Mouse (Mus musculus): ENCODE data around the gene Rps6kl1.

The Rps6kl1 gene

DNA sequence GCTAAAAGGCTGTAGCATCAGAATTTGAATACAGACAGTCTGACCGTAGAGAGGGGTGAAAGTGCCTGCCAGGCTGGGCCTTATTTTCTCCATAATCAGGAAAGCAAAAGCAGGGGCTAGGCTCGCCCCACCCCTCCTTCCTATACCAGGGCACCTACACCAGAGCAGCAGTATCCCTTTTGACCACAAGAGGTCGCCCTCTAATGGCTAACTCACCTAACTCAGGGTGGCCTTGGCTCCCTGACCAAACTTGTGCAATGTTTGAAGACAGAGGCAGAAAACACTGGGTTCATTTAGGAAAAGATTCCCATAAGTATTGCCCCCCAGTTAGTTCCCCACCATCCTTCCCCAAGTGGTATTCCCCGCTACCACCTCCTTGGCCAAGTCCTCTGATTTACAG lies 8.3 kb downstream of the Rps6kl1 start:
- in situ Hi-C loops (cut with MboI, MseI) = no loop called here

DNA sequence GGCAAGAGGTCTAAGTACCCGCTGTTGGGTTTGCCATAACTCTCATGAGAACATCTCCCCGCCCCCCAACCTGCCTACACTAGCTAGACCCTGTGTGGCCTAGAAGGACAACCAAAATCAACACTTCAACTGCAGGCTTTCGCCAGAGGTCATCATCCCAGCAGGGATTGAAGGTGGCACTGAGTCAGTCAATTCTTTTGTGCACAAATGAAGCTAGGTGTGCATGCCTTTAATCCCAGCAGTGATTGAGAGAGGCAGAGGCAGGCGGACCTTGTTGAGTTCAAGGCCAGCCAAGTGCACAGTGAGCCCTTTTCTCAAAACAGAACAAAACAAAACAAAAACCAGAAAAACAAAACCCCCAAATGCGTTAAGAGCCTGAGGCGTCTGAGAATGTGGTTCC lies 10.0 kb downstream of the Rps6kl1 start:
- in situ Hi-C loops (cut with MboI, MseI) = no loop called here

DNA sequence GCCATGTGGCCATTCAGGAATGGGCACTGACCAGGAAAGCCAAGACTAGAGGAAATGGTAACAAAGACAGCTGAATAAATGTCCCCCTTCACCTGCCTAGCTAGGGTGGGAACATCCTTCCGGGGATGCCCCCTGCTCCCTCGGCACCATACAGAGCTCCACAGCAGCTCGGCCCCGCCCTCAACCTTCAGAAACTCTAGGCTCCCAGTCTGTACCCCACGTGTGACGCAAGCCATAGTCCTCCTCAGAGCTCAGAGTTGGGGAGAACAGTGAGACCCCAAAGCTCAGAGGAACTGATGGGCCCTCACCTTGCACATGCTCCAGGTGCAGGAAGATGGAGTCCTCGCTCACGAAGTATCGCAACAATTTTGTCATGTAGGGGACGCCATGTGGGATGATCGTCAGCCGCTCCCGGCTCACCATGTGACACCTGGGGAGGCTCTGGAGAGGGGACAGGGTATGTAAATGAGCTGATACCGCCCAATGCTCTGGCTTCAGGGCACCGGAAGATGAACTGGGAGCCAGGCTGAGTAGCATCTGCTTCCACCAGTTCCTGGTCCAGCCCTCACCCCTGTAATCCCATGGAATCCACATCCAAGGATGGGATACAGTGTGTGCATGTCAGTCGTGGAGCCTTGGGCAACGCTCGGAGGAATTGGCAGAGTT lies 10.9 kb downstream of the Rps6kl1 start:
- in situ Hi-C loops (cut with MboI, MseI) = no loop called here

DNA sequence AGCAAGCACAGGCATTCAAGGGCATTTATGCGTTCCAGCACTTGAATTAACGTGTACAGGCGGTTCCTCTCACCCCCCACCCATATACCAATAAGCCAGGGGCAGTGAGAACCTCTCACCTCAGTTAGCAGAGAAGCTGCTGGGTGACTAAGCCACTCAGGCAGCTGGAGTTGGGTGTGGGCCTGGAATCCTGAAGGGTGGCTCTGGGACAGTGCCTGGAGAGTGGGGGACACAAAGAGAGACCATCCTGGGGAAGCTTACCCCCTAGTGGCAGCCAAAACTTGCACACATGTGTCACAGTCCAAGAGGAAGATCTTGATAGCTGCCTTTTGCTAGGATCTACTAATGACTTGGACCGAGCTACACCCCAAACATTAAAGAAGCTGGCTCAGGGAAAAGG lies 14.4 kb downstream of the Rps6kl1 start:
- in situ Hi-C loops (cut with MboI, MseI) = no loop called here

DNA sequence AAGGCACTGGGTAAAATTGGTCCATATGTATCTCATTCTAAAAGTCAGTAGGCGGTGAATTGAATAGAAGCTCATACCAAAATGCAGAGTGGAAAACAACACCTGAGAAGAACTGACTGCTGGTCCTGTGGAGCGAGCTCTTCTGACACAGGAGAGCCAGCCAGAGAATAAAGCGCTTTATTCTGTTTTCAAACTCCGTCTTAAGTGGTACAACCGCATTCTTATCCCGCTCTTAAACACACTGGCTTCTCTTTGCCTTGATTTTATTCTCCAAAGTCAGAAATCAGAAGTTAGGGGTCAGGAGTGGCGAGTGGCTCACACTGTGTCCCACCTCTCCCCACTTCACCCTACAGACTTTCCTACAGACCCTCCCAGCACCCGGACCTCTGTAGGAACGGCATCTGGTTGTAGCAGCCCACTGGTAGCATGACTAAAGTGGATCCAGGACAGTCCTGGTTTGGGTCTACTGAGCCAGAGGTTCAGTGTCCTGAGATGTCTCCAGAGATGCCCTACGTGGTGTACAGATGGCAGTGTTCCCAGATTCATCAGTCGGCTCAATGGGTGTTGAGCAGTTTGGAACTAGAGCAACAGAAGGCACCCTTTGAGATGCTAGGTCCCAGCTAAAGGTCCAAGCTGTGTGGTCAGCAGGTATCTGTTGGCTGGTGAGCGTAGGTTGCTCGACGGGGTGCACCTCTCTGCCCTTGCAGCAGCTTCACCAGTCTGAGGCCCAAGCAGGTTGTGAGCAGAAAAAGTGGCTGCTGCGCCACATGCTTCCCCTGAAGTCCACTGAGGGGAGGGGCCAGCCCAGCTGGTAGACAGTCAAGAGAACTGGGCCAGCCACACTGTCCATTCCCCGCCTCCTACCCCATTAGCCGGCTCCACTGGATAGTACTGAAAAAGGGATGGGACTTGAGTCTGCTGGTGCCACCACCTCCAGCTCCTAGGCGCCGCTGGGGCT lies 15.3 kb downstream of the Rps6kl1 start:
- in situ Hi-C loops (cut with MboI, MseI) = no loop called here

DNA sequence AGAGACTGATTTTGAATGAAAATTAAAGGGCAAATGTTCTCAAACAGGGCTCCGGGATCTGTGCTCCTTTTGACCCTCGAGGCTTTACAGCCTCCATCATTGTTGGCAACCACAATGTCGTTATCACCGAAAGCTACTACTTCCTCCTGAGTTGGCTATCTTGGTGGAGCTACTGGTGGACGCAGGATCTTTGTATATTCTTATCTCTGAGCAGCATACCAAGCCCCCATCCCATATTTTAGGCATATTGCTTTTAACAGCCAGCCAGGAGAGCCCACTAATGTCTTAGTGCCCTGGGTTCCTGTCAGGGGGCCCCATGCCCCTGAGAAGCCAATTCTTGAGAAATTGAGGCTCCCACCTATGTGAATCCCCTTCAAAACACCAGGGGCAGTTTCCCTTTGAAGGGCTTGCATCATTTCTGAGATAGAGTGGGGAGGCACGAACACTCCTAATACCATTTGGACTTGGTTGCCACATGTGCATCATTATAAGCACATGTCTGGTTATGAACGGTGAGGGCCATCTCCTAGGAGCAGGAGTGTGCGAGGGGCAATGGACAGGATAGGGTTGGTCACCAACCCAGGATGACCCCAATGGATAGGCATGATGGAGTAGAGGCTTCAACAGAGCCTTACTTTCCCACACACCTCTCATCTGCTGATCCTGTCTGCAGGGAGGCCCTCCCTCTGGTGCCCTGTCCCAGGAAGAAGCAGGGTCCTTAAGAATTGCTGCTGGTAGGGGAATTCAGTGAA lies 16.8 kb downstream of the Rps6kl1 start:
- in situ Hi-C loops (cut with MboI, MseI) = no loop called here

DNA sequence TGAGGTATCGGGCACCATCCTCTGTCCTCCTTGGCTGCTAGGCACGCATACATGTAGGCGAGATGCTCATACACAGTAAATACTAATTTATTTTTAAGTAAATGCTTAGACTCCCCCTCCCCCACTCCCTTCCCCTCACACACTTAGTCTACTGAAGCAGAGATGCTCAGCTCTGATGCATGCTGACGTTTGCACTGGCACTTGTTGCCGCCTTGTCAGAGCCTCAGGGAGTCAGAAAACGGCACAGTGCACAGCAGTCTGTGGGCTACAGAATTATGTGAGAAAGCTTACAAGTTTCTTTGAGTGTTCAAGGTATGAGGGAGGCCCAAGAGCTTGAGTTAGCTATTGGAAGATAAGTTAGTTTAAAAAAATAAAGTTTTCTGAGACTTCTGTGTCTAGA lies 19.7 kb downstream of the Rps6kl1 start:
- in situ Hi-C loops (cut with MboI, MseI) = no loop called here

DNA sequence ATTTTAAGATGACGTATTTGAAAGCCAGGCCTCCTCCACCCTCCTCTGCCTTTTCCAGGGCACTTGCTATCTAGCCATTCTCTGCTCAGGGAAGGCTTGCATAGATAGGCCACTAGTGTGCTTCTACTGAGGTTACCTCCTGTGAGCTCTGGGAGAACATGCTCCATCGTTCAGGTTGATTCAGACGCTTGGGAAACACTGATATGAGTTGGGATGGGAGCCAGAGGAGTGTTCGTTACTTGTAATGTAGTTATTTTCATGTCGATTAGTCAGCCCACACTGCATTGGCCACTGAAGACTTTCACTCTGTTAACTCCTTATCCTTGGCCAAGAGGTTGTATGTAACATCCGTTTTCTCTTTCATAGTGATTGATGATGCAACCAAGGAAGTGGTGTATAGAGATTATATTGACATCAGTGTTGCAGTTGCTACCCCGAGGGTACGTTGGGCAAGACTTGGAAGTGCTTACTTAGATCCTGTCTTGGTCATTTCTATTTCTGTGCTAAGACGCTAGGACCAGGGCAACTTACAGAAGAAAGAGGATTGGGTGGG lies 21.6 kb downstream of the Rps6kl1 start:
- in situ Hi-C loops (cut with MboI, MseI) = no loop called here

DNA sequence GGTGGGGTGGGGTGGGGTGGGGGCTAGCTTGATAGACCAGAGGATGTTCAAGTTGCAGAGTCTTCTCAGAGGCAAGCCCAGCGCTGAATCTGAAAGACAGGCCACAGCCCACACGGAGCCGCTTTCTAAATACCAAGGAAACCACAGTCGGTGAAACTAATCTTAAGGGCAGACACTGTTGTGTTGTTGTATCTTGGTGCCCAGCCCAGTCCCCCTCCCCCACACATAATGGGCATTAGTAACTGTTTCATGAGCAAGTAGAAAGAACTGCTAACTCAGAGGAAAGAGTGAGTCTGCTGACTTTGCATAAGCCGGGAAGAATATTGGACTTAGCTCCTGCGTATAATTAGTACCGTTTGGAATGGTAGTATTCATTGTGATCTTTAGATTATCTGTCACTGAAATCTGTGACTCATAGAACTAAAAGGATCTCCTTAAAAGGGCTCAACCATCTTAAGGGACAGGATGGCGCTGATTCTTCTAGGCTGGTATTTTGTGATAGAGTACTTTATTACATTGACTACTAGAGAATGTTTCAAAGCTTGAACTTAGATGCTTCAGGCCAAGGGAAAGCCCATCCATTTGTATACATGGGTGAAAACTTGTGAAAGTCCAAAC lies 24.0 kb downstream of the Rps6kl1 start:
- in situ Hi-C loops (cut with MboI, MseI) = no loop called here

DNA sequence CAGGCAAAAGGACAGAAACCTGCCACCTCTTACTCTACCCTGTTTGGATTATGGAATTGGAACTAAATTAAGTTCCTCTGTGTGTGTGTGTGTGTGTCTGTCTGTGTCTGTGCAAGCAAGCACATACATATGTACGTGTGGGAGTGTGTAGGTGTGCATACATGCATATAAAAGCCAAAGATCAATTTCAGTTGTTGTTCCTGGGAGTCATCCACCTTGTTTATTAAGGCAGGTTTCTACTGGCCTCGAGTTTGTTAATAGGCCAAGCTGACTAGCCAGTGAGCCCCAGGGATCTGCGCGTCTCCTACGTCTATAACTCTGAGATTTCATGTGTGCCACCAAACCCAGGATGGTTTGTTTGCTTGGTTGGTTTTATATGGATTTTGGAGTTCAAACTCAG lies 26.3 kb downstream of the Rps6kl1 start:
- in situ Hi-C loops (cut with MboI, MseI) = loop anchor here (5.0 kb wide), 1 partner anchor 343 kb away; no protein-coding TSS in a partner anchor

DNA sequence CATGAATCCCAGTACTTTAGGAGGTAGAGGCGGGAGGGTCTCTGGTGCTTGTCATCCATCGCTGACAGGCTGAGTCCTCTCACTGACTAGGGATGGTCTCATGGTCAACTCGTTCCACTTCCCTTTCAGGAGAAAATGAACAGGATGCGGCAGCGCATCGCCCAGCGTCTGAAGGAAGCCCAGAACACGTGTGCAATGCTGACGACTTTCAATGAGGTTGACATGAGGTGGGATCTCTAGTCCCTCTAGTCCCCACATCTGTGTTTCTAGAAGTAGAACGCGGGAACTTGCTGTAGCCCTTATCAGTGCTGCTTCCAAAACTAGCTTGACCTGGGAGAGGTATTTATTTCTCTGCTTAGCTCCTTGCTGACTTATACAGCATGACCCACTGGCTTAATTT lies 27.4 kb downstream of the Rps6kl1 start:
- in situ Hi-C loops (cut with MboI, MseI) = loop anchor here (5.0 kb wide), 1 partner anchor 344 kb away; no protein-coding TSS in a partner anchor

DNA sequence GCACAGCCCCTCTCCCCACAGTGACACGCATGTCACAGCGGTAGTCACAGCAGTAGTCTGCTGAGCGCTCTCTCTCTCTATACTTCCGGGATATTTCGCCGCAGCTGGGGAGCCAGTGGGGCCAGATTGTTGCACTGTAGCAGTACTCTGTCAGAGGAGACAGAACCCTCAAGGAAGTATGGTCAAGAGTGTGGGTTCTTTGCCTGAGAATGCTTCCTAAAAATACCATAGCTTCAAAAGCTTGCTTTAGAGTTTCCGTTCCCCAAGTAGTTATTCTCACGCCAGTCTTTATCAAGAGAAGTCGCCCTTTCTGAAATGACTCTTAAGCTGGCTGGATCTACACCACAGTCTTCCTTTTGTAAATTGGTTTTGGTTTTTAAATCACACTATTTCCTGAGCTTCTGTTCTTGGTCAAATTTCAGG lies 27.9 kb downstream of the Rps6kl1 start:
- in situ Hi-C loops (cut with MboI, MseI) = loop anchor here (5.0 kb wide), 1 partner anchor 344 kb away; no protein-coding TSS in a partner anchor

DNA sequence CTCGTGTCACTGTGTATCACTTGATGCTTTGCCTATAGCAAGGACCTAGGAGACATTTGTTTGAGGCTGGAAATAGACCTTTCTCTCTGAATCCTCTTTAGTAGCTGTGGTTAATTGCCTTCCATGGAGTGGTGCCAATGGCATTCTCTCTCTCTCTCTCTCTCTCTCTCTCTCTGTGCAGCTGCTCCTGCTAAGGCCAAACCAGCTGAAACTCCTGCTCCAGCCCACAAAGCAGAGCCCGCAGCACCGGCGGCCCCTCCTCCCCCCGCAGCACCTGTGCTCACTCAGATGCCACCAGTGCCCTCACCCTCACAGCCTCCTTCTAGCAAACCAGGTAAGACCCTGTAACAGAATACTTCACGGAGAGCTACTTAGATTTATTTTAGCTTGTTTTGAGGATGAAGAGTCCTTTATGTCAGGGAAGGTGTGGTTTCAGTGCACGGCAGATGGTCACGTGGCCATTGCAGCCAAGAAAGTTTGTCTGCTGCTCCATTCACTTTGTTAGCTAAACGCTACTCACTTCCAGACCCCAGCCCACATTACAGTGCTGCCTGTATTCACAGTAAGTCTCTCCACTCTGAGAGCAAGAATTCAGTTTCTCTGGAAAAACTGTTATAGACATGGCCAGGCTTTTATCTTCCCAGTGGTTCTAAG lies 29.1 kb downstream of the Rps6kl1 start:
- in situ Hi-C loops (cut with MboI, MseI) = loop anchor here (5.0 kb wide), 1 partner anchor 345 kb away; no protein-coding TSS in a partner anchor

DNA sequence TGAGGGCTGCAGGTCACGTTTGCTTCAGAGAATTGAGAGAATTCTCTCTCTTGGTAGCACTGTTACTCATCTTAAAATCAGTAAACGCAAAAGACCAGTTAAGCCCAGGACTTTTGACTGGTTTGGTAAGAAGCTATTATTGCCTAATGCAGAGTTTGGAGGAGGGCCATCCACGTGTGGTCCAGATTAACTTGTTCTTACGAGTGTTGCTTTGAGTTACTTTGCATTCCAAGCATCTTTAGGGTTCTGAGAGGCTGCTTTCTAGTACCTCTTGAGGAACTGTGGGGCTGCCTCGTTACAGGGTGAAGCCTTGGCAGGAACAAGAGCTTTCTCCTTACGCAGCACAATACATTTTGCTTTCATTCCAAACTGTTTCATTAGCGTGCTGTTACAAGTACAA lies 35.4 kb downstream of the Rps6kl1 start:
- in situ Hi-C loops (cut with MboI, MseI) = no loop called here

DNA sequence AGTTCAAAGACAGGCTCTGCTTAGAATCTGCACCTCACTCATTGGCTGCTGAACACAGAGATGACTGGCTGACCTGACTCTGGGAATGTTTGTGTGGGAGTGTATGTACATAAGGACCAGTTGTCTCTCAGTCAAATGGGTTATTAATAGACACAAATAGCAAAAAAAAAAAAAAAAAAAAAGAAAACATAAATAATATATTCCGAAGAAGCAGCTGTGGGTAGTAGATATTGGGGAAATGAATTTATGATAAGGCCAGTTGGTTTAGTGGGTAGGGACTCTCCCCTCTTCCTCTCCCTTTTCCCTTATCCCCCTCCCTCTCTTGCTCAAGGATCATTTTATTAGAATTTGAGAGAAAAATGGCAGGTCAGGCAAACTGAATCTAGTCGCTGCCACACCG lies 37.1 kb downstream of the Rps6kl1 start:
- in situ Hi-C loops (cut with MboI, MseI) = no loop called here

DNA sequence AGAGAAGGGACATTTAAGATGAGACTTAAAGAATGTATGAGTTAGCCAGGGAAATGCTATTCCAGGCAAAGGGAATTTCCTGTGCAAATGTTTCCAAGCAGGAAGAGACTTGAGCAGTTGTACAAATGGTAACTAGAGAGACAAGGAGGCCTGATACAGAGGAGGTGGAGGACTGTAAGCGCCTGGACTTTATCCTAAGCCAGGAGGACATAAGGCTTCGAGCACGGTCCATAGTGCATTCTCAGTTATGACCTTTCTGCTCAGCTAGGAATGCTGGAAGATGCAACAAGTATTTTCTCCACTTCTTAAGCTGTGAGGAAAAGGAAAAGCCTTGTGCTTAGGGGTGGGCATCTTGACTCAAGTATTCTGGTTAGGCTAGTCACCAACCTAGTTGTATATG lies 37.7 kb downstream of the Rps6kl1 start:
- in situ Hi-C loops (cut with MboI, MseI) = no loop called here

DNA sequence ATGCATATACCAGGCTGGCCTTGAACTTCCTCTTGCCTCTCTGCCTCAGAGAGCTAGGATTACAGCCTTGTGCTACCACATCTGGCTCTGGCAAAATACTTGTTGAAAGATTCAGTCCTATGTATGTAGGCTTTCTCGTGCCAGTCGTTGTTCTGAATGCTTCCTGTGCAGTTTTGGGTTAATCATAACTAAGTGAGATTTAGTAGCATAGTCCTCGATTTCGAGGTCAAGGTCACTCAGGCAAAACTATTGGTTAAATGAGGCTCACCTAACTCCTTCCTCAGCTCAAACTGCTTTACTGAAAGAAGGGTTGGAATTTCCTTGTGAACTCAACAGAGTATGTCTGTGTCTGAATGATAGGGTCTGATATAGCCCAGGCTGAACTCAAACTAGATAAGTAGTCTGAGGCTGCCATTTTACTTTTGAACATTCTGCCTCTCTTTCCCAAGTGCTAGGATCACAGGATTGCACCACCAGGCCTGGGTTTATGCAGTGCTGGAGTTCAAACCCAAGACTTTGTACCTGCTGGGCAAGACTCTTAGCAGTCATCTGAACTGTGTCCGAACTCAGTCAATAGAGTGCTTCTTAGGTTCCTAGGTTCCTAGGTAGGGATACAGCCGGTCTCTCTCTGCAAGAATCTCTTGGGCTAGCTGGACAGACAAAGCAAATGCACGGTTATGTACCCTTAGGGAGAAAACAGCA lies 38.4 kb downstream of the Rps6kl1 start:
- in situ Hi-C loops (cut with MboI, MseI) = no loop called here

DNA sequence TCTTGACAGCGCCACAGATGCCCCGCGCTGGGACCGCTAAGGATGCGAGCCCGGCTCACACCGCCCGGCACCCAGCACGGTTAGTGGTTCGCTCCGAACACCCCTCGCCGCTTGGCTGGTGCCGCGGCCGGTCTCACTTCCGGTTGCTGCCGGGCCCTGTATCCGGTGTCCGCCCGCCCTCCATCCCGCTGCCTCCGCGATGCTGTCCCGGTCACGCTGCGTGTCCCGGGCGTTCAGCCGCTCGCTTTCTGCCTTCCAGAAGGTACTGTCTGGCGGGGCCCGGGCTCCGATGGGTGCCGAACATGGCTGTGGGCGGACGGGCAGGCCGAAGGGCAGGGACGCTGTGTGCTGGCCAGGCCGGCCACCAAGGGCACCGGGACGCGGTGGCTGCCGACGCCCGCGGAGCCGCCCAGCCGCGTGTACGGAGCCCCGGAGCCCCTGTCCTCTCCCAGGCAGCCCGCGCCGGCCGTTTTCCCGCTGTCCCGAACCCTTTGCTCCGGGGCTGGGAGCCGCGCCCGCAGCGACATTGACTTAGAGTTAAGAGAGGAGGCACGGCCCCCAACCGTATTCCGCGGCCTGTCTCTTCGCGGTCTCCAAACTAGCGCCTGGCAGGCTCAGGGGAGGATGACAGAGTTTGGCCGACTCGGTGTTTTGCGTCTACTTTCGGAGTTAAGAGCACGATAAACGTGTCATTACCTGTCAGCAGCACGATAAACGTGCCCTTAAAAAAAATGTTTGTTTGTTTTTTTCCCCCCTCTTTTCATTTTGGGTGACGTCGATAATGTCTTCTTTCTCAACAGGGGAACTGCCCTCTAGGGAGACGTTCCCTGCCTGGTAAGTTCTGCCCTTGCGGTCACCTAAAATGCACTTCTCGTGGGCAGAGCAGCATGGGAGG lies 40.1 kb downstream of the Rps6kl1 start, which contains the start of the genes Prox2 and Dlst:
Gene Prox2, minus strand, starts transcription at position 62 of the 895 bp plus-strand sequence.
Gene Dlst, plus strand, starts transcription at position 136 of the 895 bp plus-strand sequence.
- in situ Hi-C loops (cut with MboI, MseI) = no loop called here
